Mouse (Mus musculus) 3T3-L1 (cell line): Measurements from ENCODE around the gene E2f3.
A peak's percentile ranks its signal among the peaks of the same experiment; 100 is the strongest.

ENCODE experiments used
- DNase-seq: peaks from one replicate; pipeline ENCODE4 v3.0.0-alpha.2; 2015; ENCODE audit warnings: low read depth, low spot score

E2f3 gene

GRCm38 (mm10) chr13:29985855-29986755 lies at the start of gene E2f3:
TSS of gene E2f3 (minus strand) at chr13:29986063.
- peak; percentile 100 for DNase-seq

- DNase-seq: no peak
These were observed 48.7 kb upstream of the E2f3 start for GRCm38 (mm10) chr13:30034540-30034939.

GRCm38 (mm10) chr13:30031684-30032335 lies 45.9 kb upstream of the E2f3 start:
- DNase-seq: no peak

- no peak for DNase-seq
These were observed 42.0 kb upstream of the E2f3 start for GRCm38 (mm10) chr13:30027841-30028240.

GRCm38 (mm10) chr13:30022487-30022886 lies 36.6 kb upstream of the E2f3 start:
- no peak for DNase-seq

- DNase-seq: no peak
These were observed 32.7 kb upstream of the E2f3 start for GRCm38 (mm10) chr13:30018573-30018972.

- no peak for DNase-seq
These were observed 31.7 kb upstream of the E2f3 start for GRCm38 (mm10) chr13:30017611-30018010.

- no peak for DNase-seq
These were observed 28.7 kb upstream of the E2f3 start for GRCm38 (mm10) chr13:30014576-30014975.

- no peak for DNase-seq
These were observed 26.4 kb upstream of the E2f3 start for GRCm38 (mm10) chr13:30012226-30012625.

- no peak for DNase-seq
These were observed 22.9 kb upstream of the E2f3 start for GRCm38 (mm10) chr13:30008738-30009137.

GRCm38 (mm10) chr13:30005422-30005821 lies 19.6 kb upstream of the E2f3 start:
- DNase-seq: no peak

- DNase-seq: no peak
These were observed 19.0 kb upstream of the E2f3 start for GRCm38 (mm10) chr13:30004849-30005248.

GRCm38 (mm10) chr13:30003169-30003568 lies 17.3 kb upstream of the E2f3 start:
- peak; percentile 73 for DNase-seq

GRCm38 (mm10) chr13:30001041-30001440 lies 15.2 kb upstream of the E2f3 start:
- peak; percentile 57 for DNase-seq

GRCm38 (mm10) chr13:29987956-29988355 lies 2.1 kb upstream of the E2f3 start:
- no peak for DNase-seq

- DNase-seq: no peak
These were observed 875 bp upstream of the E2f3 start for GRCm38 (mm10) chr13:29986756-29987120.

GRCm38 (mm10) chr13:29985101-29985854 lies 585 bp downstream of the E2f3 start:
- peak; percentile 29 for DNase-seq

- DNase-seq: peak; percentile 65
These were observed 1.4 kb downstream of the E2f3 start for GRCm38 (mm10) chr13:29984286-29985100.

GRCm38 (mm10) chr13:29983523-29984191 lies 2.2 kb downstream of the E2f3 start:
- peak; percentile 45 for DNase-seq

GRCm38 (mm10) chr13:29983037-29983436 lies 2.8 kb downstream of the E2f3 start:
- DNase-seq: peak; percentile 69

- DNase-seq: no peak
These were observed 3.5 kb downstream of the E2f3 start for GRCm38 (mm10) chr13:29982400-29982799.
